Mouse (Mus musculus) intestine, postnatal 0 days (tissue): ENCODE measurements around the gene Msh3. TPM values are rescaled to one million over a fixed set of nuclear protein-coding genes. Genes with fewer than 3 reads are reported as not detected.
A peak's percentile ranks its signal among the peaks of the same experiment; 100 is the strongest.

Source experiments
- ATAC-seq: fragments of 200-750 bp; cut with Nextera tagmentation; 2 replicates; pipeline ENCODE4 v1.8.0; 2017; ENCODE audit warnings: mild to moderate bottlenecking, moderate TSS enrichment, moderate library complexity
- H3K27ac ChIP-seq: fragments of 300-500 bp; sonication (generic); 2 replicates; pipeline ENCODE4 v1.5.1; 2014; ENCODE audit warnings: mild to moderate bottlenecking, low read depth, low read length, moderate library complexity
- H3K27me3 ChIP-seq: fragments of 300-500 bp; sonication (generic); replicated peaks from 2 replicates; pipeline ENCODE4 v1.6.1; 2014; ENCODE audit warnings: low read length, mixed read lengths; ENCODE audit not compliant: control insufficient read depth, insufficient read depth
- H3K36me3 ChIP-seq: fragments of 300-500 bp; sonication (generic); 2 replicates; pipeline ENCODE4 v1.6.1; 2014; ENCODE audit warnings: mild to moderate bottlenecking, moderate library complexity; ENCODE audit not compliant: control insufficient read depth, insufficient read depth
- H3K4me1 ChIP-seq: fragments of 300-500 bp; sonication (generic); replicated peaks from 2 replicates; pipeline ENCODE4 v1.6.1; 2014; ENCODE audit warnings: antibody characterized with exemption, low read length, mixed read lengths; ENCODE audit not compliant: control insufficient read depth, insufficient read depth
- H3K4me2 ChIP-seq: fragments of 300-500 bp; sonication (generic); replicated peaks from 2 replicates; pipeline ENCODE4 v1.6.1; 2014; ENCODE audit warnings: low read depth, mild to moderate bottlenecking, moderate library complexity
- H3K4me3 ChIP-seq: fragments of 300-500 bp; sonication (generic); 2 replicates; pipeline ENCODE4 v1.5.1; 2014; ENCODE audit warnings: low read depth, low read length
- H3K9ac ChIP-seq: fragments of 300-500 bp; sonication (generic); 2 replicates; pipeline ENCODE4 v1.6.1; 2014; ENCODE audit warnings: mild to moderate bottlenecking, low read depth, low read length
- H3K9me3 ChIP-seq: fragments of 300-500 bp; sonication (generic); 2 replicates; pipeline ENCODE4 v1.6.1; 2016; ENCODE audit warnings: mixed run types; ENCODE audit not compliant: control insufficient read depth
- CTCF ChIP-seq: sonication (generic); IDR thresholded peaks from 2 replicates; pipeline ENCODE4 v1.5.1; 2016; ENCODE audit warnings: low read depth, mild to moderate bottlenecking, control low read depth, antibody characterized with exemption, moderate library complexity
- WGBS: fragments of 180-500 bp; shearing (Covaris S2); extraction: QIAGEN DNeasy Blood & Tissue Kit; methylation state at CpG from one replicate; pipeline ENCODE4 v1.1.7; 2014; 5-methylcytosine and 5-hydroxymethylcytosine counted together
- polyA plus RNA-seq: library from polyadenylated mRNA; unstranded; fragments of >200 nt; fragmentation: Nextera tagmentation; extraction: Ambion mirVana; gene quantifications from 2 replicates; pipeline ENCODE4 v1.2.1, GENCODE M21; 2015

Gene Msh3
- polyA plus RNA-seq, 1 experiment from 2014 or later, result 8.0 TPM

DNA sequence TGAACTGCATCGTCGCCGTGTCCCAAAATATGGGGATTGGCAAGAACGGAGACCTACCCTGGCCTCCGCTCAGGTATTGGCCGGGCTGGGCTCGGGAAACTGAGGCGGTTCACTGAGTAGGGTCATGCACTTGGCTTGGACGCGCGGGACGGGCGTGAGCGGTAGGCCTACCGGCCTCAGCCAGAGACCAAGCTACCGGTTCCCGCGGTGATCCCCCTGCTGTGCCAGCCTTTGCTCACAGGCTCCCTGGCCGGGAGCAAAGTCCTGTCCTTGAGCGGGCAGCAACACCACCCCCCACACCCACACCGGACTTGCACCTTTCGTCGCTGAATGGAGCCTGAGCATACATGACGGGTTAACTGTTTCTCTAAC lies 455 bp upstream of the Msh3 start:
- H3K4me2 ChIP-seq, result peak overlapping the region; percentile 97
- no peak for TF ChIP-seq CTCF
- WGBS, result under 1% methylated on average over 24 of the region's 24 CpGs

DNA sequence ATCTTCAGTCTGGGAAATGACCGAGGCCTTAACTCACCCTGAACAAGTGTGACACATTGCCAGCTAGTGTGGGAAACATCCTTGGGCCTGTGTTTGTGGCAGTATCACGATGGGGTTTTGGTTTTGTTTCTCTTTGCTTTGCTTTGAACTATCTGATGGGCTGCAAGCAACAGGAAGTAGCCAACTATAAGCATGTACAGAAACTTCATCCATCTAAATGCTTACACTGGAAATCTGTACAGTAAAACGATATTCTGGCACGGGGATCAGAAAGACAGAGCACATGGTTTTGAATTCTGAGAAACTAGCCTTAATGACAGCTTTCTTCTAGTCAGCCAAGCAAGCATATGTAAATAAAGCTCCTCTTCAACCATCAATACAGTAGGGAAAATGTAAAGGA lies 847 bp downstream of the Msh3 start:
- no peak for TF ChIP-seq CTCF
- Histone ChIP-seq H3K4me3 (peak overlapping the region; percentile 73), H3K9me3 (no peaks in the 10 kb centered on the region), H3K4me1 (0 out of 2 replicates have a peak, but pooled peaks cover 6% of the 10 kb centered on the region), H3K27ac (peak overlapping the region; percentile 46), H3K4me2 (peak overlapping the region; percentile 97), H3K9ac (peak overlapping the region; percentile 58), H3K36me3 (peaks cover 12% of the 10 kb centered on the region), H3K27me3 (no peaks in the 10 kb centered on the region)
- ATAC-seq, result no peak
- 8% methylated on average over 4 of the region's 4 CpGs for WGBS

More for the DNA sequence above, 455 bp upstream of the Msh3 start:
- Histone ChIP-seq H3K36me3 (peaks cover 8% of the 10 kb centered on the region; the same call in 1 of the 2 replicates), H3K9ac (peak overlapping the region; percentile 68), H3K27me3 (no peaks in the 10 kb centered on the region), H3K4me3 (peak overlapping the region; percentile 73), H3K4me1 (0 out of 2 replicates have a peak, but pooled peaks cover 6% of the 10 kb centered on the region), H3K9me3 (no peaks in the 10 kb centered on the region), H3K27ac (peak overlapping the region; percentile 83)
- ATAC-seq, result peak; percentile 36

DNA sequence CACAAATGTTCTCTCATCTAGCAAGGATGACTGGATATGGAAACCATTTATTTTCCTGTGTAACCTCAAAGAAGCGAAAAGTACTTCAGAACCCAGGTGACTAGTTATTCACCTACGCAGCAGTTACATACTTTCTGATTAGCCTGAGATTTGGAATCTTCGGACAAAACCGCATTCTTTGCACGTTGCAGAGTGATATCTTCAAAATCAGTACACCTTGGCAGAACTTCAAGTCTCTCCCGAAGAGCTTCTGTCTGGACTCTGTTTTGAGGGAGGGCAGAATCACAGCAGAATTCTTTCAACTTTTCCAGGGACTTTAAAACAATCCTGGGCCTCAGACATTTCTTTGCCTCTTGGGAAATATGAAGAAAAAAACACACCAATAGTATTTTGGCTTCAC lies 3.7 kb downstream of the Msh3 start:
- peaks cover 21% of the 10 kb centered on the region for H3K36me3 ChIP-seq
- H3K4me3 ChIP-seq, result no peak overlapping the region
- no peaks in the 10 kb centered on the region for H3K27me3 ChIP-seq
- no peak for ATAC-seq
- no peak overlapping the region for H3K4me2 ChIP-seq
- no peak overlapping the region for H3K27ac ChIP-seq
- H3K9ac ChIP-seq, result no peak overlapping the region
- 0 out of 2 replicates have a peak, but pooled peaks cover 3% of the 10 kb centered on the region for H3K4me1 ChIP-seq
- WGBS, result 78% methylated on average over 6 of the region's 6 CpGs
- no peaks in the 10 kb centered on the region for H3K9me3 ChIP-seq
- TF ChIP-seq CTCF, result no peak

DNA sequence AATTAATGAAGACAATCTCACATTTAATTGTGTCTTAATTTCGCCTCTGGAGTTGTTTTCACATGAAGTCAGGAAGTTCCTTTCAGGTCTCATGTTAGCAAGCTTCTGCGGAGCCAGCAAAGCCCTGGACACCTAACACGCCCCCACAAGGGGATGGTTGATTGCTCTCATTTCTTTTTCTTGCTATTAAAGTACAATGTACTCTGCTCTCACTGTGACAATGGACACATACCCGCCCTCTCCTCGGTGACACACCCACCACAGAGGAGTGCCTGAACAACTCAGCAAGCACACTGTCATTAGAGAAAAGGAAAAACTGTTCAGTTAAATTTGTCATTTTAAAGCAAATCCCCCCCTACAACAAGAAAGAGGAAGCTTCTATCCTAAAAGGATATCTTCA lies 8.5 kb downstream of the Msh3 start:
- Histone ChIP-seq H3K4me3 (no peak overlapping the region), H3K27me3 (no peaks in the 10 kb centered on the region), H3K9me3 (no peaks in the 10 kb centered on the region), H3K4me2 (no peak overlapping the region), H3K36me3 (peaks cover 39% of the 10 kb centered on the region), H3K9ac (no peak overlapping the region), H3K27ac (no peak overlapping the region), H3K4me1 (no peaks in the 10 kb centered on the region)
- ATAC-seq, result no peak
- 64% methylated on average over 5 of the region's 5 CpGs for WGBS
- no peak for TF ChIP-seq CTCF

DNA sequence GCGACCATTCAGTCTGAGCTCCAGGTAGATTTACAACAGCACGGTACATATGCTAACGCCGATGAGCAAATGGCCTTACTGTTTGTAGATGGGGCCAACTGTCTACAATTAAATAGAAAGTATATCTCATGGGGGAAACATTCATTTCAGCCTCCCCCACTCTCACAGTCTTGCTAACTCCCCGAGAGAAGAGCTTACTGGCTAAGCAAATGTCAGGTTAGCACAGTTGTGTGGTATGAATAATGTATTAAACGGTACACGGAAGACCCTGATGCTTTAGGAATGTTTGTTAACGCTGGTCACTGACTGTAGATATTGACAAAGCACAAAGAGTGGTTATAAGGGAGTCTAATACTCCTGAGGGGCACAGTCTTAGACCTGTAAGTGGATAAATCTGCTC lies 10.8 kb downstream of the Msh3 start:
- ATAC-seq, result no peak
- Histone ChIP-seq H3K9me3 (no peaks in the 10 kb centered on the region), H3K4me3 (no peak overlapping the region), H3K27ac (no peak overlapping the region), H3K27me3 (no peaks in the 10 kb centered on the region), H3K4me2 (no peak overlapping the region), H3K4me1 (no peaks in the 10 kb centered on the region; the same call in 1 of the 2 replicates), H3K9ac (no peak overlapping the region), H3K36me3 (peaks cover 32% of the 10 kb centered on the region)
- no peak for TF ChIP-seq CTCF
- 93% methylated on average over 8 of the region's 8 CpGs for WGBS

DNA sequence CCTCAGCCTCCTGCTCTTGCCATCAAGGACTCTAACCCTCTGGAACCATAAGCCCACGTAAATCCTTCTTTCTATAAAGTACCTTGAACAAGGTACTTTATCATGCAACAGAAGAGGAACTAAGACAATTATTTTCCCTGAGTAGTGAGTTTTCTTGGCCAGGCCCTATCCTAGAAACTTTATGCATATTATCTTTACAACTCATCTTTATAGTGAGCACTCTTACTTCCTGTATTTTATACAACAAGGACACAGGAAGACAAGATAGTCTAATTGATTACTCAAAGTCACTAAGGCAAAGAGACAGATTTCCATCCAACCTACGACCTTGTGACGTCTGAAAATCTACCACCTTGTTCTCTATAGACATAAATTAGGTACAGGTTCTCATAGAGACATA lies 15.0 kb downstream of the Msh3 start:
- TF ChIP-seq CTCF, result no peak
- ATAC-seq, result no peak
- Histone ChIP-seq H3K27me3 (no peaks in the 10 kb centered on the region), H3K9ac (no peak overlapping the region), H3K36me3 (peaks cover 13% of the 10 kb centered on the region; the same call in 1 of the 2 replicates), H3K9me3 (no peaks in the 10 kb centered on the region), H3K27ac (no peak overlapping the region), H3K4me2 (no peak overlapping the region), H3K4me3 (no peak overlapping the region), H3K4me1 (no peaks in the 10 kb centered on the region; the same call in 1 of the 2 replicates)
- WGBS, result 56% methylated on average over 3 of the region's 3 CpGs
